Mouse (Mus musculus) lung, adult 2 months (tissue): ENCODE measurements at regions not wholly inside any gene's neighbourhood (a gene's known extent, or its start where the extent isn't known, plus 50 kb on each side); places are given as distances from the start of the nearest gene placed in this dataset.

Experiments
- CTCF ChIP-seq: fragments of 200-500 bp; IDR thresholded peaks from 2 replicates; pipeline ENCODE4 v1.5.1; 2011; ENCODE audit warnings: mild to moderate bottlenecking, low read length, control low read depth; ENCODE audit not compliant: insufficient read depth
- POLR2A ChIP-seq: fragments of 200-500 bp; IDR thresholded peaks from 2 replicates; pipeline ENCODE4 v1.6.1; 2011; ENCODE audit warnings: low read depth, mild to moderate bottlenecking, control low read depth, low read length, borderline replicate concordance; ENCODE audit errors: extremely low read depth

DNA sequence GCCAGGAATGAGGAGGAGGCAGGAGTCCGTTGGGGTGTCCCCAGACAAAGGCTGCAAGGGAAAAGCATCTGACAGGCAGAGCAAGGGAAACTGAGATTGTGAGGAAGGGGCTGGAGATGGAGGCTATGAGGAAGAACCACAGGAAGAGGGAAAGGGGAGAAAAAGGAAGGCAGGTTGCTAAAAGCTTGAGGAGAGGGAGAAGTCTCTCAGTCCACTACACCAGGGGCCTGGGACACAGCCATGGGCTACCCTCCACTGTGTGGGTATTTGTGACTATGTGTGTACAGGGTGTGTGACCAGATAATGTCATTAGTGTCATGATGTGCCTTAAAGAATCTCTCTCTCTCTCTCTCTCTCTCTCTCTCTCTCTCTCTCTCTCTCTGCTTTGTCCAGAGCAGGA, 77.9 kb downstream of the Hif1an start:
- no peak for TF ChIP-seq CTCF
- no peak for TF ChIP-seq POLR2A
